Mouse (Mus musculus): ENCODE results near the gene Isoc2a.
A peak's percentile ranks its signal among the peaks of the same experiment; 100 is the strongest.

Isoc2a gene

GRCm38 (mm10) chr7:4918681-4919080, 41.7 kb downstream of the Isoc2a start:
- no peak for DNase-seq (ENCODE audit: low spot score)

DNA sequence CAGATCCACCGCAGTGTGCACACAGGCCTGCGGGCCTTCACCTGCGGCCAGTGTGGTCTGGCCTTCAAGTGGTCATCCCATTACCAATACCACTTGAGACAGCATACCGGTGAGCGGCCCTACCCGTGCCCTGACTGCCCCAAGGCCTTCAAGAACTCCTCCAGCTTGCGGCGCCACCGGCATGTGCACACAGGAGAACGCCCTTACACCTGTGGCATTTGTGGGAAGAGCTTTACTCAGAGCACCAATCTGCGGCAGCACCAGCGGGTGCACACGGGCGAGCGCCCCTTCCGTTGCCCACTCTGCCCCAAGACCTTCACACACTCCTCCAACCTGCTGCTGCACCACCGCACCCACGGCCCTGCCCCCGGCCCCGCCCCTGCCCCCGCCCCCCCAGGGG, 42.1 kb downstream of the Isoc2a start:
- DNase-seq (ENCODE audit: low spot score), result no peak

- no peak for DNase-seq (ENCODE audit: low spot score)
These were observed 43.0 kb downstream of the Isoc2a start for GRCm38 (mm10) chr7:4919971-4920370.

GRCm38 (mm10) chr7:4920496-4920895, 43.5 kb downstream of the Isoc2a start:
- DNase-seq (ENCODE audit: low spot score), result no peak

- no peak for DNase-seq (ENCODE audit: low spot score)
These were observed 44.2 kb downstream of the Isoc2a start for GRCm38 (mm10) chr7:4920976-4921823.

GRCm38 (mm10) chr7:4921824-4922482, 45.0 kb downstream of the Isoc2a start, which contains the start of gene Nat14:
Gene Nat14 (plus strand): TSS chr7:4922028.
- DNase-seq (ENCODE audit: low spot score), result no peak

GRCm38 (mm10) chr7:4922508-4922907, 45.6 kb downstream of the Isoc2a start:
- peak; percentile 66 for DNase-seq (ENCODE audit: low spot score)

DNA sequence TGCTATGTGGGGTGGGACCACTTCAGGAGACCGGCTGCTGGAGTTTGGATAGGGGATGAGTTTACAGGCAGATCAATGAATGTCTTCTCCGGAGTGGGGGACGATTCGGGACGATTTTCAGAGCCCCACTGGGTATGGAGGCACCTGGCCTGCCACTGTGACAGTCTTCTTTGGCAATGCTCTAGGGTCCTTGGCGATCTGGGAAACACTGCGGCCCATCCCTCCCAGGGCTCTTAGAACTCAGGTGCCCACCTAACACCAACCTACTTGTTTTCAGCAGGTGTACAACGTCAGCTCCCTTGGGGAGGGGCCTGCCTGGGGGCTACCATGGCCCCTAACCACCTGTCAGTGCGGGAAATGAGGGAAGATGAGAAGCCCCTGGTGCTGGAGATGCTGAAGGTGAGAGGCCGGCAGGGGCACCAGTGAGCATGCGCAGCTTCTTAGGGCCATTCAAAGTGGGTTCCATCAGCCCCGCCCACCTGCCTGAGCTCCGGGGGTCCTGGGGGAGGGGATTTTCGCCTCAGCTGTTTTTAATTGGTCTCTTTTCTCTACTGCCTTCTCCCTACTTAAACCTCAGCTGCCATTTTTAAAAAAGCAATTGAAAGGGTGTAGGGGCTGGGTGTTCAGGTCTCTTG, 46.1 kb downstream of the Isoc2a start:
- no peak for DNase-seq (ENCODE audit: low spot score)

DNA sequence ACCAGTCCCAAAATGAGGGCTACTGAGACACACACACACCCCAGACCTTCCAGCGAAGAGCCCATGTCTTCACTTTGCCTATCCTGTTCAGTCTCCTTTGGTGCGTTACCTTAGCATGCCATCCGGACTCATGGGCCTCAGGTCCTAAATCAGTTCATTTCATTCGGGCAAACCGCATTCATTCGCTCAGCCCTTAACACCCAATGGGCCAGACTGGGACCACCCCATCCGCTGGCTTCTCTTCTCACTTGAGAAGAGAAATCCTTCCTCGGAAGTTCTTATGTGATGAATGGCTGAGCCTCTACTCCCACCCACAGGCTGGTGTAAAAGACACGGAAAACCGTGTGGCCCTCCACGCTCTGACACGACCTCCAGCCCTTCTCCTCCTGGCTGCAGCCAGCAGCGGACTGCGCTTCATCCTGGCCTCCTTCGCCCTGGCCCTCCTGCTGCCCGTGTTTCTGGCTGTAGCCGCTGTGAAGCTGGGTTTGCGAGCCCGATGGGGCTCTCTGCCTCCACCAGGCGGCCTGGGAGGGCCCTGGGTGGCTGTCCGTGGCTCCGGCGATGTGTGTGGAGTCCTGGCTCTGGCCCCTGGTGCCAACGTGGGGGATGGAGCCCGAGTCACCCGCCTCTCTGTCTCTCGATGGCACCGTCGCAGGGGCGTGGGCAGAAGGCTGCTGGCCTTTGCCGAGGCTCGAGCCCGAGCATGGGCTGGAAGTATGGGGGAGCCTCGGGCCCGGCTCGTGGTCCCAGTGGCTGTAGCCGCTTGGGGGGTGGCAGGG, 46.8 kb downstream of the Isoc2a start:
- no peak for DNase-seq (ENCODE audit: low spot score)

DNA sequence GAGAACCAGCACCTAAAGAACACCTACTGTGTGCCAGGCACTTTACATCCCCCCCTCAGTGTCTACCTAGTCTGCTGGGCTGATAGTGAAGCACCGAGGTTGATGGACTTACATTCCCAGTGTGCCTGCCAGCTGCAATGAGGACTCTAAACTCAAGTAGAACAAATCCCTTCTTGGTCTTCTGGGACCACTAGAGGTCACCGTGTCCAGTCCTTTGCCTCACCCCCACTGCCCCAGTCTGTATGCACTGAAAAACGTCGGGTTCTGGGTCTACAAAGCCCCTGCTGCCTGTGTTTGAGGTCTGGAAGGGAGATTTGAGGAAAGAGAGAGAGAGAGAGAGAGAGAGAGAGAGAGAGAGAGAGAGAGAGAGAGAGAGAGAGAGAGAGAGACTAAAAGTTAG, 47.5 kb downstream of the Isoc2a start:
- DNase-seq (ENCODE audit: low spot score), result no peak

DNA sequence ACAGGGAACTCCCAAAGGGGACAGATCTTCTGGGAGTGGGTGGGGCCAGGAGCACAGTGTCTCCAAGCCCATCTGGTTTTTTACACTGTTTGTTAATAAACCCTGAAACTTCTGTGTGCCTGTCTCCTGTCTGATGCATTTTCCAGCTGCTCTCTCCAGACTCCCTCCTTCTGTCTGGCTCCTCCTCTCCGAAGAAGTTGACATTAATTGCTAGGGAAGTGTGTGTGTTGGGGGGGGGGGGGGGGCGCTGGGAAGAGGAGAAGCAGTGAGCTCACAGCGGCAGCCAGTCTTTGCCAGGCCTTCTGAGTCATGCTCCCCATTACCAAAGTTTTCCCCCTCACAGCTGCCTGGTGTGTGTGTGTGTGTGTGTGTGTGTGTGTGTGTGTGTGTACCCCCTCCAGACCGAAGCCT, 47.9 kb downstream of the Isoc2a start:
- DNase-seq (ENCODE audit: low spot score), result no peak

GRCm38 (mm10) chr7:4925441-4926381, 48.8 kb downstream of the Isoc2a start, which contains the start of gene Ssc5d:
Gene Ssc5d (plus strand): TSS chr7:4925785.
- no peak for DNase-seq (ENCODE audit: low spot score)

- DNase-seq (ENCODE audit: low spot score), result no peak
These were observed 49.9 kb downstream of the Isoc2a start for GRCm38 (mm10) chr7:4926849-4927248.

DNA sequence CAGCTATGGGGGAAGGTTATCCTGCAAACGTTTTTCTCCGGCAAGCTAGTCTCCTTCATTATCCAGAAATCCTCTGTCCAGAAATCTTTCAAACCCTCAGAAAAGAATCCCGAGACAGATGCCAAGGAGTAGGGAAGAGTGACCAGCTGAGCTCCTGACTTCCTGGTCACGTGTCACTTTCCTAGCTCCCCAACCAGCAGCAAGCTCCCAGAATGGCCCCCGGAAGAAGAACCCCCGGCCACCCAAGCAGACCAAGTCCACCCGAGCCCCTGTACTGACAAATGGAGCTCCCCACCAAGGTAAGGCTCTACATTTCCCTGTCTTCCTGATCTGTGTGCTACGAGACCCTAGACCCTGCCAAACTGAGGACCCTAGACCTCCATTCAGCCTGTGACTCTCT, 50.8 kb downstream of the Isoc2a start:
- no peak for DNase-seq (ENCODE audit: low spot score)

GRCm38 (mm10) chr7:4928323-4928722, 51.4 kb downstream of the Isoc2a start:
- DNase-seq (ENCODE audit: low spot score), result no peak

GRCm38 (mm10) chr7:4933103-4933502, 56.1 kb downstream of the Isoc2a start:
- no peak for DNase-seq (ENCODE audit: low spot score)

- no peak for DNase-seq (ENCODE audit: low spot score)
These were observed 57.4 kb downstream of the Isoc2a start for GRCm38 (mm10) chr7:4934160-4934914.

DNA sequence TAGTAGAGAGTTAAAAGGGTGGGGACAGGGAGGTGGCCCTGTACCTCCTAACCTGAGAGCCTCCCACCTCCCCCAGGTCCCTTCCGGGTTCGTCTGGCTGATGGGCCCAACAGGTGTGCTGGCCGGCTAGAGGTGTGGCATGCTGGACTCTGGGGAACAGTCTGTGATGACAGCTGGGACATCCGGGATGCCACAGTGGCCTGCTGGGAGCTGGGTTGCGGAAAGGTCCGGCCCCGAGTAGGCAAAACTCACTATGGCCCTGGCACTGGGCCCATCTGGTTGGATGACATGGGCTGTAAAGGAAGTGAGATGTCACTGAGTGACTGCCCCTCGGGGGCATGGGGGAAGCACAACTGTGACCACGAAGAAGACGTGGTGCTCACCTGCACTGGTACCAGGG, 59.9 kb downstream of the Isoc2a start:
- no peak for DNase-seq (ENCODE audit: low spot score)

GRCm38 (mm10) chr7:4937392-4937791, 60.4 kb downstream of the Isoc2a start:
- DNase-seq (ENCODE audit: low spot score), result no peak

DNA sequence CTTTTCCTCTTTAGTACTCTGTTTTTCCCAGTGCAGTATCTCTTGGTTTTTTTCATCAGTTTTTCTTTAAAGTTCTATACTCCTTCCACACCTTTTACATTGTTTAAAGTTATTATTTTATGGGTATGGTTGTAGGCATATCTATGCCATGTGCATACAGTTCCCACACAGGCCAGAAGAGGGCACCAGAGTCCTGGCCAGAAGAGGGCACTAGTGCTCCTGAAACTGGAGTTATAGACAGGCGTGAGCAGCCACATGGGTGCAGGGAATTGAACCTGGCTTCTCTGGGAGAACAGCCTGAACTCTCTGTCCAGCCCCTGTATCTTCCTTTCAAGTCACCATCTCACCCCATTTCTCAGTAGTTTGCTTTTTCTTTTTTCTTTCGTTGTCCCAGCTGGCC, 61.5 kb downstream of the Isoc2a start:
- DNase-seq (ENCODE audit: low spot score), result peak; percentile 72

Data from T-cell, adult 2 months (primary cell).